Mouse (Mus musculus): ENCODE data around the gene Atat1.

- no peak for TF ChIP-seq POLR2A (IDR thresholded peaks at IDR 0.05; ENCODE audit: low read depth, low read length)
- no peak for TF ChIP-seq CTCF (IDR thresholded peaks at IDR 0.05; ENCODE audit: extremely low read depth, insufficient read depth, insufficient read length, insufficient replicate concordance)
These were observed 2.3 kb downstream of the Atat1 start for GRCm38 (mm10) chr17:35907609-35908008.

Measured in spleen, adult 2 months (tissue).